Mouse (Mus musculus) frontal cortex, postnatal 36 days (tissue): ENCODE measurements around the gene Mast1.

Experiments used
- DNase-seq, 2 experiments: peaks; one replicate each; pipeline ENCODE4 v3.0.0; 2022; ENCODE audit warnings: low spot score in 2 of 2

Gene Mast1

DNA sequence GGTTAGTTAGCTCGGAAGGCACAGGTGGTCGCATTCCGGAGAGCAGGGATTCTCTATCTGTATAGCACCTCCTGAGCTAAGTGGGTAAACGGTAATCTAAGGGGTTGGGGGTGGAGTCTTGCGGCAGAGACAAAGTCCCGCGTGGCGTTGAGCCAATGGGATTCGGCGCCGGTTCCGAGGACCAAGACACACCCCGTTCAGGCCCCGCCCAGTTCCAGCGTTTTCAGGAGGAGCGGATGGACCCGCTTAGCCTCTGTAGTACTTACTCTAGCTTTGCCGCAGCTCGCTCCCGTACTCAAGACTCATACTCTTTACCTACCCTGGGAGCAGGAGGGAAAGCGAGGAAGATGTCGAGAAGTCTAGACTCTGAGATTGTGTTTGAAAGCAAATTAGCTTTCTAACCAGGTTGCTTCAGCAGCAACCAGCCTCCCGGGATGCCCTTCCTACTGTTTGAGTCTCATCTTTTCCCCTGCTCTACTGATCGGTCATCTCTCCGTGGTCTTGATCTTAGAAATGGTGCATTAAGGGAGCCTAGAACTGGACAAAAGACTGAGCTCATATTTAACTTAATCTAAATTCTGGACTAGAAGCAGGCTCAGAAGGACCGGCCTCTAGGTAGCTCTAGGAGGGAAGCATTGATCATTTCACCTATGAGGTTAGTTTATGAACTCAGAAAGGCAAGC lies 7.5 kb upstream of the Mast1 start:
- DNase-seq = peak; percentile 61 to 81

DNA sequence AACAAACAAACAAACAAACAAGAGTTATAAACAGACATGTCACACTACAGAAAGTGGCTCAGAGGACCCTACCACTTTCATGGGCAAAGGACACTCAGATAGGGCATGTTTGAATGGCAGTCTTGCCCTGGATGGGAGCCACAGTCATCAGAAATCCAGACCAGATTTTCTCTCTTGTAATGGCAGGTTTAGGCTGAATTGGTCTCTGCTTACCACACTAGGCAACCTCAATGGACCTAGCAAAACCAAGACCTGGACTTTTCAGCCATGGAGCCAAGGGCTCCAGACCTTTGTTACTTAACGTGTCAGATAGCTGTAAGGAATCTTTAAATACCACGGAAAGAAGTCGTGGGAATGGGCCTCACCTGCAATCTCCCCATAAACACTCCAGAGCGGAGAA lies 6.5 kb upstream of the Mast1 start:
- DNase-seq = no peak

DNA sequence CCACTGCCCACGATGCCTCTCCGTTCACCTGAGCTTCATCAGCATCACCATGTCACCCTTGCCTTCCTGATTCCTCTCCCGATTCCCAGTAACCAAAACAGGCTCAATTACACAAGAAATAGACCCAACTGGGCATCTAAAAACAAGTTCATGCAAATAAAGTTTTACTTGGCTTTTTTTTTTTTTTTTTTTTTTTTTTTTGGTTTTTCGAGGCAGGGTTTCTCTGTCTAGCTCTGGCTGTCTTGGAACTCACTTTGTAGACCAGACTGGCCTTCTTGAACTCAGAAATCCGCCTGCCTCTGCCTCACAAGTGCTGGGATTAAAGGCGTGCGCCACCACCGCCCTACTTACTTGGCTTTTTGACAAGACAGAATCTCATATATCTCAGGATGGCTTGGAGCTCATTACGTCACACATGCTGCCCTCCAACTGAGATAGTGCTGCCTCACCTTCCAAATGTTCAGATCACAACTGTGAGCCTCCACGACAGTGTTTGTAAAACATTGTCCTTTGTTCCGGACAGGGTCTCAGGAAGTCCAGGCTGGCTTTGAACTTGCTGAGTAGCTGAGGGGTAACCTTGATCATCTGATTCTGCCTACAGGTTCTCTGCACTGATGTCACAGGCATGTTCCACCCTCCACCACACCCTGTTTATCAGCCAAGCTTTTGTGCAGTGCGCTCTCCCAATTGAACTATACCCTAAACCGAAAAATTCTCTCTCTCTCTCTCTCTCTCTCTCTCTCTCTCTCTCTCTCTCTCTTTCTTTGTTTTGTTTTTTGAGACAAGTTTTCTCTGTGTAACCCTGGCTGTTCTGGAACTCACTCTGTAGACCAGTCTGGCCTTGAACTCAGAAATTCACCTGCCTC lies 694 bp upstream of the Mast1 start:
- no peak for DNase-seq

DNA sequence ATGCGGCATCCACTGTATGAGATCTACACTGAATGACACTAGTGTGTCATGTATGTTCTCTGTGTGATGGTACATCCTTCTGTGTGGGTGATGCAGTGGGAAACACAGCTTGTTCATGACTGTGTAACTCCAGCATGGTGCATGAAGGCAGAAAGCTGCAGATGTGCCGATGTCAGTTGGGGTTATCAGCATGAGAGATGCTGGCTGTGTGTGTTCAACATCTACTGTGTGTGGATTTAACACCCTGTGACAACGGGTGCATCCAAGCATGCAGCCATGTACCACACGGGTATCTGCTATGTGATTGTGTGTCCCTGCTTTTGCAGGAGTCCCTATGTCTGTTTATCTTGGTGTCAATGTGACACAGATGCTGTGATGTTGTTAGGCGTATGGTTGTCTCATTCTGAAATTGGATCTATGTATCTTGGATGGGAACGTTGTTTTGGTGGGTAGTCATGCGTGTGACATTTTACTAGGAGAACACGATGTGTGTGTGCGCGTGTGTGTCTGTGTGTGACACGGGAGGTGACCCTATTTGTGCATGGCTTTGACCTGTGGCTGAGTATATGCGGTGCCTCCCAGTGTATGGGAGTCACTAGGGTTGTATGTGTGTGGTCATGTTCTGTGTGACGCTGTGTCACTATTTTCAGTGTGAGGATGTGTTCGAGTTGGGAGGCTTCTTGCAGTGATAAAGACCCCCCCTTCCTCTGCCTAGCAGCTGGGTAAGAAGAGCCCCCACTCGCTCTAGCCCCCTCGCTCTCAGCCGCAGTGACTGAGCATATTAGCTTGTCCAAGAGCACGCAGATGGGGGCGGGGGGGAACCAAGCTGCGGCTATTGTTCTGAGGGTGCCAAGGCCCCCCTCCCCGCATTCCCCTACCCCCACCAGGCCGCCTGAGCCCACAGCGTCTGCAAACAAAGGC lies 858 bp downstream of the Mast1 start:
- no peak for DNase-seq

DNA sequence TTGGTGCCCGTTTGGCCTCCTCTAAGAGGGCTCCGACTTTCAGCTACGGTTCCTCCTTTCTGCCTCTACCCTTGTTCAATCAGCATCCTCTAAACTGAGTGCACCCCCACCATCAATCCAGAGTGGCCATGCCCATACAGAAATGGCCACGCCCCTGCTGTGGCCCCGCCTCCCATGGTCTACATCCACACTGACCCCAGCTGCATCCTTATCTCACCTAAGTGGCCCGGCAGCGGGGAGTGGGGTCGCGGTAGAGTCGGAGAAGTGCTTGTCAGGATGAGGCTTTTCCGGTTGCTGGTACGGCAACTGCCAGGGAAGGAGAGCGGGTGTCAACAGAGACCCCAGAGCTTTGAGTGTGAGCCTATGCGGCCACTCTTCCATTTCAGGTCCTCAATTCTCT lies 1.7 kb downstream of the Mast1 start:
- no peak for DNase-seq

DNA sequence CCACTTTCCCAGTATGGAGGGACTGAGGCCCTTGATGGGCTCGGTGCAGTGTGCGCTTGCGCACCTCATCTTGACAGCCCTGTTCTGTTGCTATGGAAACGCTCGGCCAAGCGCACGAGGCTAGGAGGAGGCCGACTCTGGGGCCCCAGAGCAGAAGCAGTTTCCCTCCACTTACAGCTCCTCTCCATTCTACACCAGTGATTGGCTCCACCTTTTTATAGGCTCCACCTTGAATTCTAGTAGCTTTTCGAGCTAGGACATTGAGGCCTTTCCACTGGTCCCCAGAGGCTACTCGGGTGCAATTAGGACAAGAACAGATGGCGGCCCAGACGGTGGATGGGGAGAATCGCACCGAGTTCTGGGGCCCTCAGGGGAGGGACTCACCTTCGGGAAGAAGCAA lies 2.3 kb downstream of the Mast1 start:
- DNase-seq = no peak

DNA sequence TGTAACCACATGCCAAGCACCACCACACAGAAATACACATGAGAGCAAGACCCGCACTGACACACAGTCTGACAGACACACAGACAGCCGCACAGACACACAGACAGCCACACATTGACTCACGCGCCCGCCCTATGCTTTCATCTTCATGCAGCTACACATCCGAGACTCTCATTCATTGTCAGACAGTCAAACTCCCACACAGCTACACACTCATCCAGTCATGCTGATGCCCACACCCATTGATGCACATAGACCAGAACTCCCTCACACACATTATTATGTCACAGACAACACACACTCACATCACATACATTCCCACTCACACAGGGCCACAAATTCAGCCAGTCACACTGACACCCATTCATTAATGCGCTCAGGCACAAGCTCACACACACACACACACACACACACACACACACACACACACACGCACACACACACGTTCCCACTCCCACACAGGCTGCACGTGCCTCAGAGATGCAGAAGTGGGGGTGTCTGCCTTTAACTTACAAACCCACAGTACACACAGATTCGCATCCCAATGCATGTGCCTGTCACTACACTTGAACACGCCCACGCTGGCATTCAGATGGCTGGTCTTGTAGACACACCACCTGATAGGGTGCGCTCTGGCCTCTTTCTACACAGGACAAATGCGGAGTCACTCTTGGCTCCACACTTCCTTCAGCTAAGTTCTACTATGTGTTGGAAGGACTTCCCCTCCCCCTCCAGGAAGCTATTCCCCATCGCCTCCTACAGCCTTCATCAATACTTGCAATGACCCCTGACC lies 3.2 kb downstream of the Mast1 start:
- DNase-seq = no peak

DNA sequence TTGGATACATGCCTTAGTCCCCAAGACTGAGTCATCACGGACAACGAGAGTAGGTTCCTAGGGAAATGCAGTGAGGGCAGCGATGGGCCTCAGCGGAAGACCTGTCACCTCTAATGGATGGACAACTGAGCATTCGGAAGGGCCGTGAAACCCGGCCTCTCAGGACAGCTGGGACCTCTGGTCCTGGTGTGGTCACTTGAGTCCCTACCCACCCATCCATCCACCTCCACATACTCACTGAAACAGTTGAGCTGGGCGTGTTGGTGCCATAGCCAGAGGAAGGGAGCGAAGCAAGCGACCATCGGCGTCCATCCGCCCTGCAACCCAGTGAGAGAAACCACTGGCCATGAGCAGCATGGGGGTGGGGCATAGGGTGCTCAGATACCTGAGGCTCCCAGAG lies 6.6 kb downstream of the Mast1 start:
- no peak for DNase-seq

DNA sequence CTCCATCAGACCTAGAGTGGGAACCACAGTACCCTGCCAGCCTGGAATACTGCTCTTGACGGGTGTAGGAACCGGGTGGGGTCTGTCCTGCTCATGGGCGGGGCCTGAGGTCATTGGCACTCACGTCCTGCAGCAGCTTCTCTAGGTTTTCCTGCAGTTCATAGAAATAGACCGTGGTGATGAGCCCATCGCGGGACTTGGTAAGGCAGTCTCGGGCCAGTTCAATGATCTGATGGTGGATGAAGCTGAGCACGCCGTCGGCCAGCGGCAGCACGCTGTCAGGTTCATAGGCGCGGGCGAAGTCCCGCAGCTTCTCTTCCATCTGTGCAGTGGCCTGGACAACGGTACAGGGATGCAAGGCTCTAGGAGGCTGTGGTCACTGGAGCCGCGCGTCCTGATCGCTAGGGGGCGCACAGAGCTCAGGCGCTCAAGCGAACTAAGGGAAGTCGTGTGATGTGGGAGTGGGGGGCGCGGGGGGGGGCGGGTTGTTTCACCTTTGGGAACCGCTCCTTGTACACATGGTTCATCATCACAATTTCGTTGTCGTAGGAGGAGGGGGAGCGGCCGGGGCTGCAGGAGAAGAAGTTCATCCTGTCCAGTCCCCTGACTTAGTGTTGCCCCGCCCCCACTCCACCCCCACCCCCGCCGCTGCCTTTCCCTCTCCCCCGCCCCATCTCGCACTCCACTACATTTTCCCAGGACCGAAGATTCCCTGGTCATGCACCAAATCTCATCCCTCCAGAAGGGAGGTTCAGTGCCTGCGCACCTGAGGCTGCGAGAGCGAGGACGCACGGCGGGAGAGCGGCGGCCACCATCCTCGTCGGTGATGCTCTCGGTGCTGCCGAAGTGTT lies 8.5 kb downstream of the Mast1 start:
- peak in 1 of 2 experiments; percentile 76 for DNase-seq

DNA sequence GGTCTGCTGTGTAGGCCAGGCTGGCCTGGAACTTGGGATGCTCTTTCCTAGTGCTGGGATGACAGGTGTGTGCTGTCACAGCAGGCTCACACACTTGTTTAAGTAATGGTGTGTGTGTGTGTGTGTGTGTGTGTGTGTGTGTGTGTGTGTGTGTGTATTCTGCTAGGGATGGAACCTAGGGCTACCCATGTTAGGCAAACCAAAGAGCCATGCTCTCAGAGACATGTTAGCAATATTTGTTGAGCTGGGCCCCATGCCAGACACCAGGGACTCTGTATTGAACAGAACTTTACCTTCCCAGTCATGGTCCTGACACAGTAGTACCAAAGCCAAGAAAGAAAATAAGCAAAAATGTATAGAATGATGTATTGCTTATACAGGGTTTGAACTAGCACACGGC lies 9.6 kb downstream of the Mast1 start:
- no peak for DNase-seq

DNA sequence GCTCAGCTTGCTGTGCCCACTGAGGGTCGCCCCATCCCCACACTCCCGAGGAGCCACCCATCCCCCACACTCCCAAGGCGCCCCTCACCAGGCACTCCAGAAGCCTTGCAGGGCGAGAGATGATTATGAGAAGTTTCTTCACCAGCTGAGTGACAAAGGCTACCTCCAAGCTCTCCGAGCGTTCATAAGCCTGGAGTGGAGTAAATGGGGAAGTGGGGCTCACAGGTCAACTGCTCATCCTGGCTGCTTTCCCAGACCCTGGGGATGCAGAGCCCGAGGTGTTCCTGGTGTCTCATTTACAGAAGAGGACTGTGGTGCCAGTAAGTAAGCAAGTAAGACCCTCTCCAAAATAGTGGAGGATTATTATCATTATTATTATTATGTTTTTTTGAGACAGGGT lies 11.6 kb downstream of the Mast1 start:
- DNase-seq = no peak

DNA sequence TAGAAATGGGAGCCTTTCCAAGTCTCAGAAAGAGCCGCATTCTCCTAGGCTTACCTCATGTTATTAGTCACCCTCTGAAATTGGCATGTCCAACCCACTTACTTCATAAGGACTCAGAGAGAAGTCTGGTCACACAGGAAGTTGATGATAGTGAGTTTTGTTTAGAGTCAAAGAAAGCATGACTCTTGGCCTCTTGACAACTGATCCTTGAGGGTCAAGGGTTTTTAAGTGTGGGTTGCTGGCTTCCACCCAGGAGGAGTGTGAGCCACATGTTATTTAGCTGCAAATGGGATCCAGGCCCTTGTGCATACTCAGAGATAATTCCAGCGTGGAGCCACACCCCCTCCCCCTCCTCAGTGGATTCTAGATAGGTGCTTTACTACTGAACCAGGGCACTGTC lies 15.6 kb downstream of the Mast1 start:
- no peak for DNase-seq

DNA sequence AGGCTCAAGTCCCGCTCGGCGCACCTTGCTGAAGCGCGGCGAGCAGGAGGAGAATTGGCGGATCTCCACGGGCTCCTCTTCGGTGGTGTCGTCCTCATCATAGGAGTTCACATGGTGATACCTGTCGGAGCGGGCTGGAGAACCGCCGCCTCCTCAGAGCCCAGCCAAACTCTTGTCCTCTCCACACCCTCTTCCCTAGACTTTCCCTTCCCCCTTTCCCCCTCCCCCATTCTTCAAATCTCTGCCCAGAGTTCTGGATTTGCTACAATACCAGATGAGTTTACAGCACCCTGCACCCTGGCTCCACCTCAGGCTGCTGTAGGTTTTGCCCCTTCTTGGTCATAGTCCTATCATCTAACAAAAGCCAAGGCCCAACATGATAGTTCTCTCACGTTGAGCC lies 18.5 kb downstream of the Mast1 start:
- no peak for DNase-seq

DNA sequence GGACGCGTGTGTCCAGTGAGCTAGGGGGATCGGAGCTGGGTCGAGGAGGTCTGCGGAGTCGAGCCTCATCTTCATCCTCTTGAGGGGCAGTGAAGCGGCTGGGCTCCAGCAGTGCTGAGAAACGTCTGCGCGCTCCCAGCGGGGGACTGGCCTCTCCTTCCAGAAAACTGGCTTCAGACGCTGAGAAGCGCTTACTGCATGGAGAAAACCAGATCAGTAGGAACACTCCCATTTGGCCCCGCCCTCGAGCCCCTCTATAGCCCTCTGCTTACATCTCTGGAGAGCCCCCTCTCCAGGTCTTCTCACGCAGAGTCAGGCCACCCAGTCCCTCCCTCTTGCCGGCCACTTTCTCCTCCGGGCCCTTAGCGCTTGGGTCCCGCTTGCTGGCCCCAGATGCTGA lies 19.4 kb downstream of the Mast1 start:
- DNase-seq = no peak

DNA sequence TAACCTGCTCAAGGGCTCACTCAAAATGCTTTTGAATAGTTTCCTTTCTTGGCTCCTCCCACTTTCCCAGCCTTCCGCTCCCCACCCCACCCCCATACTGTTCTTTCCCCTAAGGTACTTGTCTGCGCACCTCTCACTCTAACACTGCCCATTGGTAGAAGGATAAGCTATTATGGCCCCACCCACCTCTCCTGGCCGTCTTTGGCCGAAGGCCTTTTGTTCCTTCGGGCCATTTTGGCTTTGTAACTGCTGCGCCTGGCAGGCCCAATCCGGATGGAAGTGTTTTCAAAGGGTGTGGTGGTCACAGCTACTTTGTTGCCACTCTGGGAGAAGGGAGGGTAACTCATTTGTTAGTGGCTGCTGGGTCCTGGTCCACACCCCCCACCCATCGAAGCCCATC lies 21.9 kb downstream of the Mast1 start:
- DNase-seq = no peak

DNA sequence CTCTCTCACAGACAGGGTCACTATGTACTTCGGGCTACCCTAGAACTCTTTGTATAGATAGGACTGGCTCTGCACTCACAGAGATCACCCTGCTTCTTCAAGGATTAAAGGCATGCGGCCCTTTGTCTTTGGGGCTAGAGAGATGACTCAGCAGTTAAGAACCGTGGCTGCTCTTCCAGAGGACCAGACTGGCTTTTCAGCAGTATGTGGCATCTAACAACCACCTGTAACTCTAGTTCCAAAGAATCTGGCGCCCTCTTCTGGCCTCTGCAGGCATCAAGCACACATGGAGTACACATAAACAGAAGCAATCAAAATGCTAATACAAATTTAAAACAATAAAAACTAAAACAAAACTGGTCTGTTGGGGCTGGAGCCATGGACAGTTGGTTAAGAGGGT lies 23.2 kb downstream of the Mast1 start:
- DNase-seq = no peak

DNA sequence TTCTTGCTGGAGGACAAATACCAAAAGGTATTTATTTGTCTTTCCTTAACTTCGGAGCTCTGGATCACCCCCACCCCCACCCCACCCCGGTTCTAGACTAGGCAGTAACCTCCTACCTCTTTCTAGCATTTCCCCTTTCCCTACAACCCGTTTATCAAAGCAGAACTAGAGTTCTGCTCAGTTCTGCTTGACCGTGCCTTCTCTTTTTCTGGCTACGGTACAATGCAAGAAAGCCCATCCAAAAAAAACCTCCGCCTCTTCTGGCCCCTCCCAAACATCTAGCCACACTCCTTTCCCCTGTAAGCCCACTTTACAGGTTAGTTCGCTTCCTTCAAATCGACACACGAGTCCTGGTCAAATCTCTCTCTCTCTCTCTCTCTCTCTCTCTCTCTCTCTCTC lies 23.7 kb downstream of the Mast1 start:
- DNase-seq = no peak

DNA sequence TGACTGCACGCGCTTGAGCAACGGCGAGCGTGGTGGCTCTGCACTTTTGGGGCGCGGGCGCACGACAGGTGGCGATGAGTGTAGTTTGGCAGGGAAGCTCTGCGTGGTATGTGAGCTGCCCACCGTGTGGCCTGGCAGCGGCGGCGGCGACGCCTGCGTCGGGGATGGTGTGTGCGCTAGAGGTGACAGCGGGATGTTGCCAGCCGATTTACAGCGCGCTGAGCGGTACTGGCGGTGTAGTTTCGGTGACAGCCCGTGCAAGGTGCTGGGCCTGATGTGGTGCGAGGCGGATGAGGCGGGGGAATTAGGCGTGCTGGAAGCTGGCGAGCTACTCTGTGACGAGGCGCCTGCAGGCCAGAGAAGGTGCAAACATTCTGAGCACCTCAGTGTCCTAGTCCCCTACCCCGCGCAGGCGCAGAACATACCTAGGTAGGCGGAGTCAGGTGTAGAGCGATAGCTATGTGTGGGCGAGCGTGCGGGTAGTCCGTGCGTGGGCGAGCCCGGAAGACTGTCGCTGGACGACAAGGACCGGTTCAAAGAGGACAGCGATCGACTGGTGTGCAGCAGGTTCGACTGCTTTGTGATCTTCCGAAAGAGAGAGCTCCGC lies 24.2 kb downstream of the Mast1 start:
- DNase-seq = peak; percentile 53 to 64

DNA sequence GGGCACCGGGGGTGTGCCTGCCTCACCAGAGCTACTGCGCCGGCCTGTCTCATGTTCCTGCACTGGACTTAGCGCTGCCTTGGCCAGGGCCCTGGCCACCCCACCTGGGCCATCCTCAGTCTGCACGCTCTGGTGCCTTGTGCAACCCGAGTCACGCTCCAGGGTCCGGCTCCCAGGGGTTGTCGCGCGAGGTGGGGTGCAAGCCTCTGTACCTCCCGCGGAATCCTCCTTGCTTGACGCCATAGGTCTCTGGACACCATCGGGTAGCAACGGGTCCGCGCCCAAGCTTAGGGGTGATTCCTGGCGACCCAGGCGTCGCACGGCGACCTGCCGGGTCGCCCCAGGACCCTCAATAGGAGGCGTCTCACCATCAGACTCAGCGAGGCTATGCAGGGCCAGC lies 24.8 kb downstream of the Mast1 start:
- DNase-seq = no peak

DNA sequence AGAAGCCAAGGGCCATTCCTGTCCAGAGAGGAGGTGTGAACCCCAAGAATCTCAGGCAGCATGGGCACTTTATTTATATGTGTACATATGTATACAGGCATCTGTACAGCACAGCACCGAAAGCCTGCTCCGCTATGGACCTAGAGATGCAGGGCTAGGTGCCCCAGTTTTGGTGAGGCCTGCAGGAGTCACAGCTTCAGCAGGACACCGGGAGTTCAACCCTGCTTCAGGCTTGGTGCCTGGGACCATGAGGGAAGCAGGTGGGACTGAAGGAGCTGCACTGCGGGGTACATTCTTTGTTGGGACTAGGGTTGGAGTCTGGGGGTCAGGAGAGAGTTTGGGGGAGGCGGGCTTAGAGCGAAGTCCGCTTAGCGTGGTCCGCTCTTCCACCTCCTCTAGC lies 25.3 kb downstream of the Mast1 start:
- DNase-seq = no peak
